Mouse (Mus musculus) hindbrain, embryonic 10.5 days (tissue): ENCODE data around the gene Cacng8. TPM values are rescaled to one million over a fixed set of nuclear protein-coding genes. Genes with fewer than 3 reads are reported as not detected.

Experiments
- DNase-seq: peaks from one replicate; pipeline ENCODE4 v3.0.0-alpha.2; 2017; ENCODE audit warnings: low spot score
- H3K27ac ChIP-seq: fragments of 300-500 bp; sonication (generic); 2 replicates; pipeline ENCODE4 v1.5.1; 2016; ENCODE audit warnings: mild to moderate bottlenecking, moderate library complexity
- H3K27me3 ChIP-seq: fragments of 300-500 bp; sonication (generic); 2 replicates; pipeline ENCODE4 v1.6.1; 2016; ENCODE audit warnings: mild to moderate bottlenecking; ENCODE audit not compliant: poor library complexity, insufficient read depth, severe bottlenecking
- H3K36me3 ChIP-seq: fragments of 300-500 bp; sonication (generic); 2 replicates; pipeline ENCODE4 v1.6.1; 2016; ENCODE audit warnings: mild to moderate bottlenecking, moderate library complexity
- H3K4me1 ChIP-seq: fragments of 300-500 bp; sonication (generic); replicated peaks from 2 replicates; pipeline ENCODE4 v1.6.1; 2016; ENCODE audit warnings: mild to moderate bottlenecking
- H3K4me3 ChIP-seq: fragments of 300-500 bp; sonication (generic); 2 replicates; pipeline ENCODE4 v1.5.1; 2016; ENCODE audit warnings: mild to moderate bottlenecking, moderate library complexity
- H3K9me3 ChIP-seq: fragments of 300-500 bp; sonication (generic); 2 replicates; pipeline ENCODE4 v1.6.1; 2016; ENCODE audit warnings: mild to moderate bottlenecking, moderate library complexity
- WGBS: fragments of 180-500 bp; shearing (Covaris S2); methylation state at CpG from one replicate; pipeline ENCODE4 v1.1.7; 2016; 5-methylcytosine and 5-hydroxymethylcytosine counted together
- polyA plus RNA-seq: library from polyadenylated mRNA; unstranded; fragments of >200 nt; fragmentation: Nextera tagmentation; extraction: Ambion mirVana; gene quantifications from 2 replicates; pipeline ENCODE4 v1.2.1, GENCODE M21; 2016

The Cacng8 gene
- polyA plus RNA-seq, 1 experiment from 2014 or later = 7.8 TPM

- 79% methylated on average over 4 of the region's 4 CpGs for WGBS
- Histone ChIP-seq H3K36me3 (no peaks in the 10 kb centered on the region), H3K9me3 (no peaks in the 10 kb centered on the region), H3K4me3 (no peak overlapping the region), H3K27me3 (no peaks in the 10 kb centered on the region), H3K27ac (no peak overlapping the region), H3K4me1 (no peaks in the 10 kb centered on the region)
- DNase-seq = no peak
Observed at GRCm38 (mm10) chr7:3447026-3447425, 56.5 kb downstream of the Cacng8 start.

- no peaks in the 10 kb centered on the region for H3K9me3 ChIP-seq
- H3K4me3 ChIP-seq = no peak overlapping the region
- H3K36me3 ChIP-seq = no peaks in the 10 kb centered on the region
- no peaks in the 10 kb centered on the region for H3K4me1 ChIP-seq
- no peak overlapping the region for H3K27ac ChIP-seq
- DNase-seq = peak; percentile 77
- 23% methylated on average over 15 of the region's 15 CpGs for whole genome bisulfite sequencing
- no peaks in the 10 kb centered on the region for H3K27me3 ChIP-seq
Observed at GRCm38 (mm10) chr7:3448737-3449454, 58.4 kb downstream of the Cacng8 start.

DNA sequence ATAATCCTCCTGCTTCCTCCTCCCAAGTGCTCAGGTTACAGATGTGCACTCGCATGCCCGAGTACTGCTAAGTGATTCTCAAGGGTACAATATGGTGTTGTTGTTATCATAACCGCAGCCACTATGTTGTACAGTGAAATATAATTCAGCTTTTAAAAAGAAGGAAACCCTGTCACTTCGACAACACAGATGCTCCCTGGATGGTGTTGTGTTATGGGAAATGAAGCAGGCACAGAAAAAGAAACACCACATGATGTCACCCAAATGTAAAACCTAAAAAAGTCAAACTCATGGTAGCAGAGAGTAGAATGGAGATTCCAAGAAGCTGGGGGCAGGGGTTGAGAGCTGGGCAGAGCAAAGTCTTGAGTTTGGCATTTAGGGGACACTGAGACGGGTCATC lies 60.2 kb downstream of the Cacng8 start:
- Histone ChIP-seq H3K27ac (no peak overlapping the region), H3K4me3 (no peak overlapping the region), H3K36me3 (no peaks in the 10 kb centered on the region), H3K9me3 (no peaks in the 10 kb centered on the region), H3K27me3 (no peaks in the 10 kb centered on the region), H3K4me1 (no peaks in the 10 kb centered on the region)
- DNase-seq = no peak
- 73% methylated on average over 5 of the region's 5 CpGs for WGBS

DNA sequence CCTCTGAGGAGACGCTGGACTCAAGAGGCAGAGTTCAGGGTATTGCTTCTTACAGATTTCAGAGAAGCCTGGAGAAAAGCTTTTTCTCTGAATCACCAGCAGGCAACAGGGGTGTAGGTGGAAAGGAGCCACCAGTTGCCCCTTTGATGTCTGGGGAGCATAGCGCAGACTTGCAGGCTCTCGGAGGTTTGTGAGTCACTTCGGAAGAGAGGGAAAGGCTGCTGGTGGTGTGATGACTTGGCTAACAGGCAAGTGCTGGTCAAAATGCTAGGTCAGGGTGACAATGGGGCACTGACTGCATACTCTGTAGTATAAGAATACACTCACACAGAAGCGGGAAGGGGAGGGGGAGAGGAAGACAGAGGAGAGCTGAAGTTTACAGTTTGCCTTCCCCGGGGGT lies 60.7 kb downstream of the Cacng8 start:
- WGBS = 48% methylated on average over 6 of the region's 6 CpGs
- H3K4me1 ChIP-seq = no peaks in the 10 kb centered on the region
- DNase-seq = no peak
- no peaks in the 10 kb centered on the region for H3K27me3 ChIP-seq
- H3K9me3 ChIP-seq = no peaks in the 10 kb centered on the region
- no peak overlapping the region for H3K27ac ChIP-seq
- no peaks in the 10 kb centered on the region for H3K36me3 ChIP-seq
- no peak overlapping the region for H3K4me3 ChIP-seq

GRCm38 (mm10) chr7:3452821-3453485 lies 62.5 kb downstream of the Cacng8 start:
- whole genome bisulfite sequencing = 59% methylated on average over 12 of the region's 12 CpGs
- no peak for DNase-seq

GRCm38 (mm10) chr7:3453486-3454183 lies 63.2 kb downstream of the Cacng8 start:
- H3K27ac ChIP-seq = no peak overlapping the region
- H3K4me3 ChIP-seq = no peak overlapping the region
- DNase-seq = no peak
- 60% methylated on average over 11 of the region's 11 CpGs for WGBS
- H3K27me3 ChIP-seq = no peaks in the 10 kb centered on the region
- no peaks in the 10 kb centered on the region for H3K36me3 ChIP-seq
- no peaks in the 10 kb centered on the region for H3K9me3 ChIP-seq
- H3K4me1 ChIP-seq = no peaks in the 10 kb centered on the region

More at GRCm38 (mm10) chr7:3452821-3453485, 62.5 kb downstream of the Cacng8 start:
- no peaks in the 10 kb centered on the region for H3K4me1 ChIP-seq
- H3K9me3 ChIP-seq = no peaks in the 10 kb centered on the region
- no peak overlapping the region for H3K27ac ChIP-seq
- no peaks in the 10 kb centered on the region for H3K27me3 ChIP-seq
- no peak overlapping the region for H3K4me3 ChIP-seq
- no peaks in the 10 kb centered on the region for H3K36me3 ChIP-seq

DNA sequence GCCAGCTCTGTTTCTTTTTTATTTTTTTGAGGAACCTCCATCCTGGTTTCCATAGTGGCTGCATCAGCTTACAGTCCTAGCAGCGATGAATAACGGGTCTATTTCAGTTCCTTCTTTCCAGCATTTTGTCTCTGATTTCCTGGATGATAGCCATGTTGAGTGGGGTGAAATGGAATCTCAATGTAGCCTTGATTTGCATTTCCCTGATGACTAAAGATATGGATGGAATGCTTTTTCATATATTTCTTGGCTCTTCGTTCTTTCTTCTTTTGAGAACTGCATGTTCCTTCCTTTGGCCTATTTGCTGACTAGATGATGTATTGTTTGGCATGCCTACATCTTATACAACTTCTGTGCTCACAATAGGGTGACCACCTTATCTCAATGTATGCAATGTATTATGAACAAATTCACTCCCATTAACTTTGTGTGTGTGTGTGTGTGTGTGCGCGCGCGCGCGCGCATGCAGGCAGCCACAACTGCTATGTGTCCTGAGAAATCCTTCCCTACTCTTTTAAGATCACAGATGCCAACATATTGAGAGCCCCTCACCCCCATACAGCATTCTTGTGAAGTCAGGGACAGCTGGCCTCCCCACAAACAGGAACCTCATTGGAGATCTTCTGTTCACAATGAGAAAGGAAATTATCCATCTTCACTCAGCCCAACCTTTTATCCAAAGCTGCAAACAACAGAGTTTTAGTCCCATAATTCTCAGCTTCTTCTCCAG lies 66.8 kb downstream of the Cacng8 start:
- Histone ChIP-seq H3K9me3 (0 out of 2 replicates have a peak, but pooled peaks cover 5% of the 10 kb centered on the region), H3K4me1 (no peaks in the 10 kb centered on the region), H3K27me3 (no peaks in the 10 kb centered on the region), H3K36me3 (no peaks in the 10 kb centered on the region), H3K4me3 (no peak overlapping the region), H3K27ac (no peak overlapping the region)
- DNase-seq = no peak
- WGBS = 96% methylated on average over 10 of the region's 10 CpGs

DNA sequence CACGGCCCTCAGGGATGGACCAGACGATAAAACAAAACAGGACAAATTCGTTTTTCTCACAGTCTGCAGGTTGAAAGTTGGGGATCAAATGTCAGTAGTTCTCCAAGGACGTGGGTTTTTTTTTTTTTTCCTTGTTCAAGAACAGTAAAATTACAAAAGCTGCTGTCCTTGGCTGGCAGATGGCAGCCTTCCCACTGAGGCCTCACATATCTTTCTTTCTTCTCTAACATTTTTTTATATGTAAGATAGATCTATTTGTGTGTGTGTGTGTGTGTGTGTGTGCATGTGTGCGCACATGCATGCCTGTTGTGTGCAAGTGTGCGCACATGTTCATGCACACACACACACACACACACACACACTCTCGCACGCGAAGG lies 67.3 kb downstream of the Cacng8 start:
- DNase-seq = no peak
- Histone ChIP-seq H3K4me1 (no peaks in the 10 kb centered on the region), H3K9me3 (0 out of 2 replicates have a peak, but pooled peaks cover 5% of the 10 kb centered on the region), H3K36me3 (no peaks in the 10 kb centered on the region), H3K27ac (no peak overlapping the region), H3K4me3 (no peak overlapping the region), H3K27me3 (no peaks in the 10 kb centered on the region)
- WGBS = 79% methylated on average over 9 of the region's 9 CpGs

DNA sequence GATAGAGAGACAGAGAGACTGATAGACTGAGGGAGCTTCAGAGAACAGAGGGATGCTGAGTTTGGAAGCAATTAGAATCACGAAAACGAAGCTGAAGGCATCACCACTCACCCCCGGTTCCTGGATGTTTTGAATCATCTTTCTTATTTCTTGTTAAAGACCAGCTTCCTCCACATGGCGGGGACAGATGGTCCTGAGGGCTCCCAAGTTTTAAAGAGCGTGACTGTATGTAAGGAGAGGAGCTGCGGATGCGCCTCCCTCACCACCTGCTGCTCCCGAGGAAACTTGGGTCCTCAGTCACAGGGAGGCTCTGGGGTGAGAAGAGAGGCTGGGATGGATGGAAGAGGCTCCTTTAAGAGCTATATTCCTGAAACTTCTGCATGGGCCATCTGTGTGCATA lies 69.8 kb downstream of the Cacng8 start:
- 85% methylated on average over 8 of the region's 8 CpGs for WGBS
- H3K4me3 ChIP-seq = no peak overlapping the region
- no peaks in the 10 kb centered on the region for H3K27me3 ChIP-seq
- no peaks in the 10 kb centered on the region for H3K4me1 ChIP-seq
- no peaks in the 10 kb centered on the region for H3K36me3 ChIP-seq
- no peak overlapping the region for H3K27ac ChIP-seq
- 0 out of 2 replicates have a peak, but pooled peaks cover 5% of the 10 kb centered on the region for H3K9me3 ChIP-seq
- no peak for DNase-seq

- no peak for DNase-seq
- Histone ChIP-seq H3K4me3 (no peak overlapping the region), H3K4me1 (no peaks in the 10 kb centered on the region), H3K27me3 (no peaks in the 10 kb centered on the region), H3K27ac (no peak overlapping the region), H3K9me3 (0 out of 2 replicates have a peak, but pooled peaks cover 5% of the 10 kb centered on the region), H3K36me3 (no peaks in the 10 kb centered on the region)
- WGBS = 88% methylated on average over 4 of the region's 4 CpGs
Observed at GRCm38 (mm10) chr7:3463306-3463705, 72.8 kb downstream of the Cacng8 start.
